Mouse (Mus musculus) kidney, adult 18-20 months (tissue): Measurements from ENCODE around the gene Tcstv1.
"Not testable (repeated sequence)": the region's sequence is repeated elsewhere in the genome, so short reads cannot be mapped to it uniquely, and the experiment has no call there.

ENCODE experiments used
- DNase-seq: peaks from one replicate; pipeline ENCODE4 v3.0.0; 2021

Gene Tcstv1

GRCm38 (mm10) chr13:119894685-119895084 is at the start of gene Tcstv1:
Gene Tcstv1, minus strand, starts transcription at chr13:119894785.
- not testable (repeated sequence) for DNase-seq

GRCm38 (mm10) chr13:119929172-119929571 is 34.6 kb upstream of the Tcstv1 start, which contains the start of gene Gm21761:
Gene Gm21761, minus strand, starts transcription at chr13:119929272.
- not testable (repeated sequence) for DNase-seq

- not testable (repeated sequence) for DNase-seq
Measured at GRCm38 (mm10) chr13:119924597-119925340, 30.2 kb upstream of the Tcstv1 start.

DNA sequence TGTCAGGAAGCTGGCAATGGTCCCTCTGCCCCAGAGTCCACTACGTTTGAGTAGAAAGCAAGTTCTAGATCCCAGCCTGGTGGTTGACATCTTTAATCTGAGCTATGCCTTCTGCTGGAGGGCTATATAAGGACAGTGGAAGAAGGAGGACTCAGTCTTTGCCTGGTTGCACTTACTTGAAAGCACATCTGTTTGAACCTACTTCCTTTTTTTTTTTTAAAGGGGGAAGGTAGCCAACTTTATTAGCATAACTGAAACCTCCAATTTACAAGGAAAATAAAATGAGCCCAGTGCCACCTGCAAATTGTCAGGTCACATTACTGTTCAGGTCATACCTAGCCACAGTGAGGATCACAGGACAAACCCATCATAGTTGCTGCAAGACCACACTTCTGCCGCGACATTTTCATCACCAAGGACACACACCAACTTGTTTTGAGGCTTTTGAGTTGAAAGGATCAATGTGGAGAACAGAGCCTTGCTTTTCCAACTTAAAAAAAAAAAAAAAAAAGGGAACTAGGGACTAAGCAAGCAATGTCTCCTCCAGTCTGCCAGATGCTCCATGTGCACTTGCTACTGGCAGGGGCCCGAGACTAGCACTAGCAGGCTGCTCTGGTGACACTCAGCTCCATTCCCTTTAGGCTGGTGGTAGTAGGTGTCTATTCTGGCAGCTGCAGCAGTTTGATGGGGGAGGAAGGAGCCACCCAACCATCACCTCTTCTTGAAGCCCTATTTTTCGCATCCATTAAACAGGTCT is 22.6 kb upstream of the Tcstv1 start:
- not testable (repeated sequence) for DNase-seq

DNA sequence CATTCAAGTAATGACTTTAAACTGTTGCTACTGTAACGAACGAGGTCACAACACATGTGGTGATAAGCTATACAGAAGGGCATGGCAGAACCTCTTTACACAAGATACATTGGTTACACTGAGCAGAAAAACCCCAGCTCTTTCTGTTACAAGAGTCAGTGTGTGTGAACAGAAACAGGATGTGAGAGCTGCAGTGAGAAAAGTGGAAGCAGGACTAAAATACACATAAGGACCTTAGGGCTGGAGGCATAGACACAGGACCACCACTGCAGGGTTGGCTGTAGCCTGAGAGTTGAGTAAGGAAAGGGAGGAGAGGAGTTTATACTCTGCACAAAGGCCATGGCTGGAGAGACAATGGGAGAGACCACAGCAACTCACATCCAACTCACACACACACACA is 21.9 kb upstream of the Tcstv1 start:
- DNase-seq = not testable (repeated sequence)

DNA sequence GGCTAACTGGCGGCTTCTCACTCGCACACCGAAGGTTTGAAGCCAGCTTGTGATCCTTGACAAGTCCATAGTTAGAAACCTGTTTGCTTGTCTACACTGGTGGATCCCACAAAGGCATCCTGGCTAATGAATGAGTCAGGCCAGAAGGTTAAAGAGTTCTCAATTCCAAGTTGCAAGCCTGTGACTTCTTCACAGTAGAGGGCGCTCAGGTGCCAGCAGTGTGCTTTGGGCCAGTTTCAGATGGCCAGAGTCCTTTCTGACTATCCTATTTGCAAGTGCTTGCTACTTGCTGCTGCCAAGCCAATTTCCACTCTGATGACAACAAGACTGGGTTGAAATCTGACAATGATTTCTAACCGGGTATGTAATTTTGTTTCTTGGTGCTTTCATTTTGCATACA is 4.0 kb upstream of the Tcstv1 start:
- DNase-seq = not testable (repeated sequence)

GRCm38 (mm10) chr13:119886896-119887295 is 7.7 kb downstream of the Tcstv1 start:
- peak; percentile 30 for DNase-seq

DNA sequence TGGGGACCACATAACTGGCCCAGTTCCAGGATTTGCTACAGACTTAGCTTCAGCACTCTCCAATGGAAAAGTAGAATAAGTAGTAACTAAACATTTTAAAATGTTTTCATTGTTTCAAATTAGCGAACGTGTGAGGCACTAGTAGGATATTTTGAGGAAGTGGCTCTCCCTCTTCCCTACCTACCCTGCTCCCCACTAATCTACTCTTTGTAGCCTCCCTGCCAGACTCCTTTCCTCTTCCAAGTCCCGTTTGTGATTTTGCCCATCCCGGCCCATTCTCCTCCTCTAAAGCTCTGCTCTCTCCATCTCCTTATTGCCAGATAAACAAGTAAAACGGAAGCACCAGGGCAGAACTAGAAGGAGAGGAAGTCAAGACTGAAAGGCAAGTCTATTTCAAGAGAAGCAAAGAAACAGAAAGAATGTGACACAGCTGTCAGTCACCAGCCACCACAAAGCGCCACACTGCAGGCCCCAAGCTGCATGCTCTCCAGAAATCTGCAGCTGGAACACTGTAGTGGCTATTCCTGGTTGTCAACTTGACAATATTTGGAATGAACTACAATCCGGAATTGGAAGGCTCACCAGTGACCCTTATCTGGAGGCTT is 30.1 kb downstream of the Tcstv1 start:
- not testable (repeated sequence) for DNase-seq

DNA sequence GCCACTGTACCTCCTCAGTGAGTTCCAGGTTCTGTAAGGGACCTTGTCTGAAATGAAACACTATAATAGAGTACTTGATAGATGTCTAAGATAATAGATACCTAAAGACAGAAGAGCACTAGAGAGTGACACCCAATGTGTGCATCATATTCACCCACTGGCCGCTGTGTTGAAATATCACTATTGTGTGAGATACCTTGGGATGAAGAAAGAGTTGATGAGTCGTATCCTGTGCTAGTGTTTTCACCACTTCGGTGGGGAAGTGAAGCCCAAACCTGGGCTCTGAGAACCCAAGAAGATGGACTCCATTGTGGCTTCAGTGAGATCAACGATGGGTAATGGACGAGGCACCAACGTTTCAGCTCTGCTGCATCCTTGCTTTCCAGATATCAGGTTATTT is 32.2 kb downstream of the Tcstv1 start:
- DNase-seq = not testable (repeated sequence)
